Mouse (Mus musculus) stomach, postnatal 0 days (tissue): ENCODE results near the gene Usp33. TPM values are rescaled to one million over a fixed set of nuclear protein-coding genes. Genes with fewer than 3 reads are reported as not detected.

ENCODE experiments used
- ATAC-seq: fragments of 200-750 bp; cut with Nextera tagmentation; 2 replicates; pipeline ENCODE4 v1.8.0; 2017; ENCODE audit not compliant: low FRiP score, low TSS enrichment
- DNase-seq: peaks from one replicate; pipeline ENCODE4 v3.0.0-alpha.2; 2016; ENCODE audit warnings: low spot score
- H3K27ac ChIP-seq: fragments of 300-500 bp; sonication (generic); replicated peaks from 2 replicates; pipeline ENCODE4 v1.5.1; 2014; ENCODE audit warnings: mild to moderate bottlenecking, control low read depth
- H3K27me3 ChIP-seq: fragments of 300-500 bp; sonication (generic); 2 replicates; pipeline ENCODE4 v1.6.1; 2014; ENCODE audit warnings: low read length; ENCODE audit not compliant: control insufficient read depth, insufficient read depth
- H3K36me3 ChIP-seq: fragments of 300-500 bp; sonication (generic); 2 replicates; pipeline ENCODE4 v1.6.1; 2014; ENCODE audit warnings: low read length, mixed read lengths; ENCODE audit not compliant: control insufficient read depth, insufficient read depth
- H3K4me1 ChIP-seq: fragments of 300-500 bp; sonication (generic); replicated peaks from 2 replicates; pipeline ENCODE4 v1.6.1; 2014; ENCODE audit warnings: antibody characterized with exemption; ENCODE audit not compliant: control insufficient read depth, insufficient read depth
- H3K4me2 ChIP-seq: fragments of 300-500 bp; sonication (generic); replicated peaks from 2 replicates; pipeline ENCODE4 v1.6.1; 2014; ENCODE audit warnings: low read depth, mild to moderate bottlenecking, control low read depth, moderate library complexity
- H3K4me3 ChIP-seq: fragments of 300-500 bp; sonication (generic); 2 replicates; pipeline ENCODE4 v1.5.1; 2014; ENCODE audit warnings: low read depth, low read length, control low read depth
- H3K9ac ChIP-seq: fragments of 300-500 bp; sonication (generic); 2 replicates; pipeline ENCODE4 v1.6.1; 2014; ENCODE audit warnings: mild to moderate bottlenecking, low read length, control low read depth, mixed read lengths
- H3K9me3 ChIP-seq: fragments of 300-500 bp; sonication (generic); 2 replicates; pipeline ENCODE4 v1.6.1; 2016; ENCODE audit warnings: low read length; ENCODE audit not compliant: control insufficient read depth
- CTCF ChIP-seq: IDR thresholded peaks from 2 replicates; pipeline ENCODE4 v1.5.1; 2016; ENCODE audit warnings: antibody characterized with exemption, low read depth, mild to moderate bottlenecking, moderate library complexity
- EP300 ChIP-seq: optimal IDR thresholded peaks from 2 replicates; pipeline ENCODE3; 2016; ENCODE audit warnings: antibody characterized with exemption
- WGBS: fragments of 180-500 bp; shearing (Covaris S2); extraction: QIAGEN DNeasy Blood & Tissue Kit; methylation state at CpG from one replicate; pipeline ENCODE4 v1.1.7; 2014; 5-methylcytosine and 5-hydroxymethylcytosine counted together
- polyA plus RNA-seq: library from polyadenylated mRNA; unstranded; fragments of >200 nt; fragmentation: Nextera tagmentation; extraction: Ambion mirVana; gene quantifications from 2 replicates; pipeline ENCODE4 v1.2.1, GENCODE M21; 2015

Gene Usp33
- polyA plus RNA-seq, 1 experiment from 2014 or later = 16.1 TPM

GRCm38 (mm10) chr3:152336085-152336484, 10.2 kb upstream of the Usp33 start:
- no peaks in the 10 kb centered on the region for H3K9me3 ChIP-seq
- DNase-seq (no peak), ATAC-seq (no peak)
- no peaks in the 10 kb centered on the region; the same call in 1 of the 2 replicates for H3K36me3 ChIP-seq
- no peak overlapping the region for H3K4me3 ChIP-seq
- H3K4me2 ChIP-seq = no peak overlapping the region
- H3K4me1 ChIP-seq = no peaks in the 10 kb centered on the region
- no peaks in the 10 kb centered on the region for H3K27me3 ChIP-seq
- no peak overlapping the region for H3K27ac ChIP-seq
- no peak overlapping the region for H3K9ac ChIP-seq
- no peak for TF ChIP-seq EP300
- no peak for TF ChIP-seq CTCF
- 68% methylated on average over 8 of the region's 8 CpGs for WGBS

GRCm38 (mm10) chr3:152339862-152340557, 6.3 kb upstream of the Usp33 start, which contains the start of gene Miga1:
Gene Miga1, minus strand, starts transcription at chr3:152340407.
- no peaks in the 10 kb centered on the region for H3K9me3 ChIP-seq
- peak within 1 kb of the TSS; percentile 87 for H3K4me2 ChIP-seq
- H3K9ac ChIP-seq = peak within 1 kb of the TSS; percentile 80
- peak within 1 kb of the TSS; percentile 71 for H3K27ac ChIP-seq
- no peaks in the 10 kb centered on the region for H3K27me3 ChIP-seq
- TF ChIP-seq CTCF (no peak), EP300 (no peak)
- 2% methylated on average over 54 of the region's 54 CpGs for WGBS
- no peaks in the 10 kb centered on the region for H3K4me1 ChIP-seq
- no peaks in the 10 kb centered on the region for H3K36me3 ChIP-seq
- DNase-seq (peak; percentile 68), ATAC-seq (peak; percentile 84)
- peak within 1 kb of the TSS; percentile 80 for H3K4me3 ChIP-seq

GRCm38 (mm10) chr3:152342961-152343517, 3.2 kb upstream of the Usp33 start:
- no peak overlapping the region for H3K4me2 ChIP-seq
- H3K9me3 ChIP-seq = no peaks in the 10 kb centered on the region
- no peak for ATAC-seq
- H3K27me3 ChIP-seq = no peaks in the 10 kb centered on the region
- no peak for DNase-seq
- no peak overlapping the region for H3K4me3 ChIP-seq
- TF ChIP-seq CTCF (no peak), EP300 (no peak)
- H3K4me1 ChIP-seq = no peaks in the 10 kb centered on the region
- no peak overlapping the region for H3K27ac ChIP-seq
- no peak overlapping the region for H3K9ac ChIP-seq
- no peaks in the 10 kb centered on the region for H3K36me3 ChIP-seq
- WGBS = 83% methylated on average over 15 of the region's 15 CpGs

- H3K4me1 ChIP-seq = no peaks in the 10 kb centered on the region
- peak overlapping the region; percentile 63 for H3K4me3 ChIP-seq
- ATAC-seq (no peak; the same call in 1 of the 2 replicates), DNase-seq (no peak)
- under 1% methylated on average over 45 of the region's 54 CpGs for WGBS
- TF ChIP-seq CTCF = no peak
- TF ChIP-seq EP300 = no peak
- H3K4me2 ChIP-seq = peak overlapping the region; percentile 56
- H3K9ac ChIP-seq = peak overlapping the region; percentile 87
- peak overlapping the region; percentile 84 for H3K27ac ChIP-seq
- H3K27me3 ChIP-seq = no peaks in the 10 kb centered on the region
- H3K9me3 ChIP-seq = no peaks in the 10 kb centered on the region
- H3K36me3 ChIP-seq = no peaks in the 10 kb centered on the region
Observed at GRCm38 (mm10) chr3:152346633-152347141, 409 bp downstream of the Usp33 start.

GRCm38 (mm10) chr3:152347227-152347626, 949 bp downstream of the Usp33 start:
- Histone ChIP-seq H3K4me3 (peak overlapping the region; percentile 63), H3K36me3 (no peaks in the 10 kb centered on the region), H3K27me3 (no peaks in the 10 kb centered on the region), H3K9ac (peak overlapping the region; percentile 87), H3K27ac (peak overlapping the region; percentile 84; the same call in 1 of the 2 replicates), H3K4me2 (peak overlapping the region; percentile 56), H3K9me3 (no peaks in the 10 kb centered on the region), H3K4me1 (no peaks in the 10 kb centered on the region)
- ATAC-seq (no peak), DNase-seq (no peak)
- 37% methylated on average over 3 of the region's 3 CpGs for WGBS
- TF ChIP-seq CTCF = no peak
- TF ChIP-seq EP300 = no peak
